Mouse (Mus musculus): ENCODE results near the gene Ccl25. TPM values are rescaled to one million over a fixed set of nuclear protein-coding genes. Genes with fewer than 3 reads are reported as not detected.

Ccl25 gene
- polyA plus RNA-seq, 1 experiment from 2014 or later, result 15.5 TPM

DNA sequence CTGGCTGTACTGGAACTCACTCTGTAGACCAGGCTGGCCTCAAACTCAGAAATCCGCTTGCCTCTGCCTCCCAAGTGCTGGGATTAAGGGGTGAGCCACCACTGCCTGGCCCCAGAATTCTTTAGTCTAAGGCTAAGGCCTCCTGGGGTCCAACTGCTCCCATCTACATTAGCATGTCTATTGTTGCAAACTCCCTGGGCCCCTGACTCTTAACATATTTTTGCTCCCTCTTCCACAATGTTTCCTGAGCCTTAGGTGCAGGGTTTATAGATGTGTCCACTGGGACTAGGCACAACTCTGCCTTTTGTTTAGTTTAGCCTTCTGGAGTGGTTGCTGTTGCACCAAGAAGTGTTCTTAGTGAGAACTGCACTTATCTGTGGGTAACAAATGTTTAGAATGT, 29.5 kb downstream of the Ccl25 start:
- ATAC-seq (ENCODE audit: low FRiP score, low TSS enrichment), result no peak
- no peaks in the 10 kb centered on the region for H3K4me1 ChIP-seq (ENCODE audit: insufficient read depth, low read length)
- H3K4me3 ChIP-seq (ENCODE audit: low read length), result no peak overlapping the region
- H3K9me3 ChIP-seq (ENCODE audit: low read length), result no peaks in the 10 kb centered on the region
- WGBS, result 78% methylated on average over 1 of the region's 1 CpGs
- H3K9ac ChIP-seq (replicated peaks; ENCODE audit: low read length), result no peak overlapping the region
- H3K27me3 ChIP-seq (ENCODE audit: insufficient read depth, low read length), result no peaks in the 10 kb centered on the region
- H3K4me2 ChIP-seq (replicated peaks; ENCODE audit: low read depth, low read length), result no peak overlapping the region
- no peak overlapping the region for H3K27ac ChIP-seq (ENCODE audit: low read length)
- H3K36me3 ChIP-seq (ENCODE audit: insufficient read depth, low read length), result no peaks in the 10 kb centered on the region

DNA sequence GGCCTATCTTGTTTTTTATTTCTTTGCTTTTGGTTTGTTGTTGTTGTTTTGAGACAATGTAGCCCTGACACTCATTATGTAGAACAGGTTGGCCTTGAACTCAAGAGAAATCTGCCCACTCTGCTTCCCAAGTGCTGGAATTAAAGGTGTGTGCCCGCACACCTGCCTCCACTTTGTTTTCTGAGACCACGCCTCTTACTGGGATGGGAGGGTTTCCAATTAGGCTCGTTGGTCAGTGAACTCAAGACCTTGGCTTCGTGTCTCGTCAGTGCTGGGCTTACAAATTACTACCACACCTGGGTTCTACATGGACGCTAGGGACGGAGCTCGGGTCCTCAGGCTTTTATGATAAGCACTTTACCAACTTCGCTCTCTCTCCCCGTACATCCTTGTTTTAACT, 30.4 kb downstream of the Ccl25 start:
- Histone ChIP-seq H3K4me2 (replicated peaks; ENCODE audit: low read depth, low read length) (no peak overlapping the region), H3K36me3 (ENCODE audit: insufficient read depth, low read length) (no peaks in the 10 kb centered on the region), H3K4me3 (ENCODE audit: low read length) (no peak overlapping the region), H3K27ac (ENCODE audit: low read length) (no peak overlapping the region), H3K9me3 (ENCODE audit: low read length) (no peaks in the 10 kb centered on the region), H3K4me1 (ENCODE audit: insufficient read depth, low read length) (no peaks in the 10 kb centered on the region), H3K27me3 (ENCODE audit: insufficient read depth, low read length) (no peaks in the 10 kb centered on the region), H3K9ac (replicated peaks; ENCODE audit: low read length) (no peak overlapping the region)
- no peak for ATAC-seq (ENCODE audit: low FRiP score, low TSS enrichment)
- WGBS, result 89% methylated on average over 10 of the region's 10 CpGs

DNA sequence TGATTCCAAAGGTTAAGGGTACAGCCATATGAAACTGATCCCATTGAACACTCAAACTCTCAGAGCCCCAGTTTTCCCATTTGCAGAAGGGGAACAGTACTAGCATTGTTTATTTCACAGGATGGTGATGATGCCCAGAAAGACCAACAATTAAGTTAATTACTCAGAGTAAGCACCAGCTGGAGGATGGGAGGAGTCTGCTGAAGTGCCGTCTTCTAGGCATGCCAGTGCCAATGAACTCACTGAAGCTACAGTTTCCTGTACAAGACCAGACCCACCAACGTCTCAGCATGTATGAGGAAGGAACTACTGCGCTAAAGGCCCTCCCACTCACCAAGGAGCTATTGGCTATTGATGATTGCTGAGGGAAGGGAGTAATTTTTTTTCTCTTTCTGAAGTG, 34.4 kb downstream of the Ccl25 start:
- H3K27ac ChIP-seq (ENCODE audit: low read length), result no peak overlapping the region
- H3K36me3 ChIP-seq (ENCODE audit: insufficient read depth, low read length), result no peaks in the 10 kb centered on the region
- H3K4me1 ChIP-seq (ENCODE audit: insufficient read depth, low read length), result no peaks in the 10 kb centered on the region
- no peak for ATAC-seq (ENCODE audit: low FRiP score, low TSS enrichment)
- H3K9me3 ChIP-seq (ENCODE audit: low read length), result no peaks in the 10 kb centered on the region
- no peak overlapping the region for H3K9ac ChIP-seq (replicated peaks; ENCODE audit: low read length)
- H3K27me3 ChIP-seq (ENCODE audit: insufficient read depth, low read length), result no peaks in the 10 kb centered on the region
- no peak overlapping the region for H3K4me2 ChIP-seq (replicated peaks; ENCODE audit: low read depth, low read length)
- no peak overlapping the region for H3K4me3 ChIP-seq (ENCODE audit: low read length)
- WGBS, result 64% methylated on average over 3 of the region's 3 CpGs

DNA sequence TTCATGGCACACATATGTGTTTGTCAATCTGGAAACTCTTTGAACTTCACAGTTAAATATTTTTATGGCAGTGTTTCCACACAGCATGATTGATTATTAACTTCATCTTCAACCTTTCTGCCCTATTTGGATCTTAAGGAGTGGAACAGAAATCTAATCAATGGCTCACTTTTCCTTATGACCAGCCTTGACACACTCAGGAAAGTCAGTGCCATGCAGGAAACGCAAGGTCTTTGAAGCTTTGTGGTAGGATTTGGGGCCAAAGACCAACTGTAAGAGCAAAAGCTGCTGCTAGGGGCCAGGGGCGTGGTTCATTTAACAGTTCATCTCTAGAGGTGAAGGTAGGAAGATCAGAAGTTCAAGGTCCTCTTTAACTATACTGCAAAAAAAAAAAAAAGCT, 35.9 kb downstream of the Ccl25 start:
- Histone ChIP-seq H3K4me3 (ENCODE audit: low read length) (no peak overlapping the region), H3K9ac (replicated peaks; ENCODE audit: low read length) (no peak overlapping the region), H3K27me3 (ENCODE audit: insufficient read depth, low read length) (no peaks in the 10 kb centered on the region), H3K27ac (ENCODE audit: low read length) (no peak overlapping the region), H3K4me1 (ENCODE audit: insufficient read depth, low read length) (no peaks in the 10 kb centered on the region), H3K4me2 (replicated peaks; ENCODE audit: low read depth, low read length) (no peak overlapping the region), H3K9me3 (ENCODE audit: low read length) (no peaks in the 10 kb centered on the region), H3K36me3 (ENCODE audit: insufficient read depth, low read length) (no peaks in the 10 kb centered on the region)
- 94% methylated on average over 2 of the region's 2 CpGs for WGBS
- ATAC-seq (ENCODE audit: low FRiP score, low TSS enrichment), result no peak

- ATAC-seq (ENCODE audit: low FRiP score, low TSS enrichment), result no peak
- Histone ChIP-seq H3K9me3 (ENCODE audit: low read length) (no peaks in the 10 kb centered on the region), H3K36me3 (ENCODE audit: insufficient read depth, low read length) (no peaks in the 10 kb centered on the region), H3K27me3 (ENCODE audit: insufficient read depth, low read length) (no peaks in the 10 kb centered on the region), H3K4me1 (ENCODE audit: insufficient read depth, low read length) (no peaks in the 10 kb centered on the region), H3K4me2 (replicated peaks; ENCODE audit: low read depth, low read length) (no peak overlapping the region), H3K27ac (ENCODE audit: low read length) (no peak overlapping the region), H3K9ac (replicated peaks; ENCODE audit: low read length) (no peak overlapping the region), H3K4me3 (ENCODE audit: low read length) (no peak overlapping the region)
- WGBS, result 90% methylated on average over 3 of the region's 3 CpGs
Observed at GRCm38 (mm10) chr8:4366189-4366588, 41.2 kb downstream of the Ccl25 start.

DNA sequence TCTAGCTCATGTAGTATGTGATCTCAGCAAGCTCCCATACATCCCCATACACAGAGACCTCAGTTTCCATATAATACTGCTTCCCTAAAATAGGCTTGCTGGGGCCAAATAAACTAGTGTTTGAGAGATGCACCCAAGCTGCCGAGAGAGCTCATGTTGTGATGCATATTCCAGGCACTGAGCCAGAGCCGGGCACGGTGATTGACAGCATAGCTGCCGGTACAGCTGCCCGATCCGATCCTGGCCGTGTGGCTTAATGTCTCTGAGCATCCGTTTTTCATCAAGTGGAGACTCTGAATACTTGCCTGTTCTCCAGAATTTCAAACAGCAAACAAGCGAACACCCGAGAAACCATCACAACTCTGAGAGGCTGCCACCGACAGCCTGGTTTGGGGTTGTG, 42.8 kb downstream of the Ccl25 start:
- Histone ChIP-seq H3K27me3 (ENCODE audit: insufficient read depth, low read length) (no peaks in the 10 kb centered on the region), H3K27ac (ENCODE audit: low read length) (no peak overlapping the region), H3K4me1 (ENCODE audit: insufficient read depth, low read length) (no peaks in the 10 kb centered on the region), H3K9me3 (ENCODE audit: low read length) (no peaks in the 10 kb centered on the region), H3K9ac (replicated peaks; ENCODE audit: low read length) (no peak overlapping the region), H3K4me3 (ENCODE audit: low read length) (no peak overlapping the region), H3K36me3 (ENCODE audit: insufficient read depth, low read length) (no peaks in the 10 kb centered on the region), H3K4me2 (replicated peaks; ENCODE audit: low read depth, low read length) (no peak overlapping the region)
- WGBS, result 82% methylated on average over 11 of the region's 11 CpGs
- ATAC-seq (ENCODE audit: low FRiP score, low TSS enrichment), result no peak

DNA sequence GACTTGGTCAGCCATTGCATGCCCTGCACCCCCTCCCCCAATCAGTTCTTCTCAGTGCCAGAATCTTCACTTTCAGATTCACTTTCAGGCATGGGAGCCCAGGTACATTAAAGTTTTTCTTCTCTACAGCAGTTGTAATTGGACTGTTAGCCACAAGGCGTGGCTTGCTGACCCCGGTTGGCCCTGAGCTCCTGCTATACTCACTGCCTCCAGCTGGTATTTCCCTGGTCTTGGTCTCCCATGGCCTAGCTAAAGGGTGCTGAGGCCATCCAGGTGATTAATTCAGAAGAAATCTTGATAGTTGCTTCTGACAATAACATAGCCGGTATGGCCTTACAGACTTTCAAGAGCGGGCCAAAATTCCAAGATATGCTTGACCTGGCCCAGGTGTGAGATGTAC, 43.5 kb downstream of the Ccl25 start:
- H3K4me1 ChIP-seq (ENCODE audit: insufficient read depth, low read length), result no peaks in the 10 kb centered on the region
- H3K4me2 ChIP-seq (replicated peaks; ENCODE audit: low read depth, low read length), result no peak overlapping the region
- H3K4me3 ChIP-seq (ENCODE audit: low read length), result no peak overlapping the region
- no peaks in the 10 kb centered on the region for H3K36me3 ChIP-seq (ENCODE audit: insufficient read depth, low read length)
- no peaks in the 10 kb centered on the region for H3K9me3 ChIP-seq (ENCODE audit: low read length)
- H3K27me3 ChIP-seq (ENCODE audit: insufficient read depth, low read length), result no peaks in the 10 kb centered on the region
- 73% methylated on average over 4 of the region's 4 CpGs for whole genome bisulfite sequencing
- ATAC-seq (ENCODE audit: low FRiP score, low TSS enrichment), result no peak
- H3K9ac ChIP-seq (replicated peaks; ENCODE audit: low read length), result no peak overlapping the region
- H3K27ac ChIP-seq (ENCODE audit: low read length), result no peak overlapping the region

DNA sequence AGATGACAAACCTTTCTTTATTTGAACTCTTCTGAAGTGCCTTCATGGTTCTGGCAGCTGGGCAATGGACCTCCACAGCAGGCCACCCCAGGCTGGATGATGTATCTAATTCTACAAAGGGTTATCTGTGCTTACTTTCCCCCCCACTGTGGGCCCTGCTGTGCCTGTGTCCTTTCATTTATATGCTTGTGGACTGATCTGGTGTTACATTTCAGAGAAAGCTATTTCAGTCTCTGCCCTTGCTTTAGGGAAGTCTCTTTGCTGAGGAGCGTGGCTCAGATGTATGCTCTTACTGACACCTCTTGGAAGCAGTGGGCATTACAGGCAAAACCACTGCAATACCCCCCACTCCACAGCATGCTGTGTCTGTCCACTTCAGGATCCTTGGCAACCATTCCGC, 45.1 kb downstream of the Ccl25 start:
- Histone ChIP-seq H3K9ac (replicated peaks; ENCODE audit: low read length) (no peak overlapping the region), H3K4me2 (replicated peaks; ENCODE audit: low read depth, low read length) (no peak overlapping the region), H3K4me3 (ENCODE audit: low read length) (no peak overlapping the region), H3K27me3 (ENCODE audit: insufficient read depth, low read length) (no peaks in the 10 kb centered on the region), H3K27ac (ENCODE audit: low read length) (no peak overlapping the region), H3K36me3 (ENCODE audit: insufficient read depth, low read length) (no peaks in the 10 kb centered on the region), H3K9me3 (ENCODE audit: low read length) (no peaks in the 10 kb centered on the region), H3K4me1 (ENCODE audit: insufficient read depth, low read length) (no peaks in the 10 kb centered on the region)
- no peak for ATAC-seq (ENCODE audit: low FRiP score, low TSS enrichment)
- 56% methylated on average over 2 of the region's 2 CpGs for WGBS

DNA sequence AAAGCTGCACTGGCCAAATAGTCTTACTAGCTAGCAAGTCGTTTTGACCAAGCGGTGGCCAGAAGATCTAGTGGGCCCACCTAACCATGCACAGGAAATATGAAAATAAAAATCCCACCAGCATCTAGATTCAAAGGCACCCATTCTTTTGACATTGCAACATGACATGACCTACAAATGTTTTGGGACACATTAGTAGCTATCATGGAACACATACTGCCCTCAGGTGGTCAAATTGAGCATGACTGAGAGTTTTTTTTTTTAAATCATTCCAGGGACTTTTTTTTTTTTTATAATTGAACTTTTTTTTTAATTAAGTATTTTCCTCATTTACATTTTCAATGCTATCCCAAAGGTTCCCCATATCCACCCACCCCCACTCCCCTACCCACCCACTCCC, 47.6 kb downstream of the Ccl25 start:
- H3K4me2 ChIP-seq (replicated peaks; ENCODE audit: low read depth, low read length), result no peak overlapping the region
- H3K4me1 ChIP-seq (ENCODE audit: insufficient read depth, low read length), result no peaks in the 10 kb centered on the region
- ATAC-seq (ENCODE audit: low FRiP score, low TSS enrichment), result no peak
- no peak overlapping the region for H3K27ac ChIP-seq (ENCODE audit: low read length)
- no peaks in the 10 kb centered on the region for H3K27me3 ChIP-seq (ENCODE audit: insufficient read depth, low read length)
- no peaks in the 10 kb centered on the region for H3K9me3 ChIP-seq (ENCODE audit: low read length)
- H3K36me3 ChIP-seq (ENCODE audit: insufficient read depth, low read length), result no peaks in the 10 kb centered on the region
- no peak overlapping the region for H3K4me3 ChIP-seq (ENCODE audit: low read length)
- H3K9ac ChIP-seq (replicated peaks; ENCODE audit: low read length), result no peak overlapping the region
- 67% methylated on average over 2 of the region's 2 CpGs for WGBS

DNA sequence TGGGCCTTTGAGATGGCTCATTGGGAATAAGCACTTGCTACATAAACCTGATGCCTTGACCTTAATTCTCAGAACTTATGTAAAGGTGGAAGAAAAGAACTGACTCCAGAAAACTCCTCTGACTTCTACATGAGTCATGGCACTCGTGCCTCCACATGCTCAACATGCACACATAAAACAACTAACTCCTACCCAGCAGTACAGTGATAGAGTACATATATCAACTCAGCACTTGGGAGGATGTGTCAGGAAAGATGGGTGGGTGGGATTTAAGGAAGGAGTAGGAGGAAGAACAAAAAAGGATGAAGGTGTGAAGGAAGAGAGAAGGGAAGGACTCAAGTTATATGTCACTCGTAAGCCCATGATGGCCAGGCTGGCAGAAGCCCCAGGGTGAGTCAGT, 76.4 kb downstream of the Ccl25 start:
- H3K27me3 ChIP-seq (ENCODE audit: insufficient read depth, low read length), result no peaks in the 10 kb centered on the region
- H3K27ac ChIP-seq (ENCODE audit: low read length), result no peak overlapping the region
- H3K36me3 ChIP-seq (ENCODE audit: insufficient read depth, low read length), result no peaks in the 10 kb centered on the region
- no peak overlapping the region for H3K4me3 ChIP-seq (ENCODE audit: low read length)
- H3K9me3 ChIP-seq (ENCODE audit: low read length), result no peaks in the 10 kb centered on the region
- peaks cover 5% of the 10 kb centered on the region for H3K4me1 ChIP-seq (ENCODE audit: insufficient read depth, low read length)
- 74% methylated on average over 2 of the region's 2 CpGs for WGBS
- H3K4me2 ChIP-seq (replicated peaks; ENCODE audit: low read depth, low read length), result no peak overlapping the region
- ATAC-seq (ENCODE audit: low FRiP score, low TSS enrichment), result no peak
- H3K9ac ChIP-seq (replicated peaks; ENCODE audit: low read length), result no peak overlapping the region
